Mouse (Mus musculus) heart, embryonic 13.5 days (tissue): Measurements from ENCODE around the gene Kcnj14. TPM values are rescaled to one million over a fixed set of nuclear protein-coding genes. Genes with fewer than 3 reads are reported as not detected.

Experiments
- ATAC-seq: fragments of 200-750 bp; cut with Nextera tagmentation; 2 replicates; pipeline ENCODE4 v1.8.0; 2017; ENCODE audit warnings: moderate TSS enrichment; ENCODE audit not compliant: insufficient number of reproducible peaks, low FRiP score, low TSS enrichment; ENCODE audit errors: extremely low read depth
- H3K27ac ChIP-seq: fragments of 300-500 bp; sonication (generic); replicated peaks from 2 replicates; pipeline ENCODE4 v1.5.1; 2015; ENCODE audit warnings: moderate library complexity, mild to moderate bottlenecking, inconsistent platforms
- H3K27me3 ChIP-seq: fragments of 300-500 bp; sonication (generic); replicated peaks from 2 replicates; pipeline ENCODE4 v1.6.1; 2015; ENCODE audit warnings: mild to moderate bottlenecking, inconsistent platforms
- H3K36me3 ChIP-seq: fragments of 300-500 bp; sonication (generic); 2 replicates; pipeline ENCODE4 v1.6.1; 2015; ENCODE audit warnings: mild to moderate bottlenecking, inconsistent platforms
- H3K4me1 ChIP-seq: fragments of 300-500 bp; sonication (generic); 2 replicates; pipeline ENCODE4 v1.6.1; 2015; ENCODE audit warnings: inconsistent platforms
- H3K4me2 ChIP-seq: fragments of 300-500 bp; sonication (generic); 2 replicates; pipeline ENCODE4 v1.6.1; 2015; ENCODE audit warnings: inconsistent platforms, mild to moderate bottlenecking, moderate library complexity
- H3K4me3 ChIP-seq: fragments of 300-500 bp; sonication (generic); 2 replicates; pipeline ENCODE4 v1.5.1; 2015; ENCODE audit warnings: moderate library complexity, mild to moderate bottlenecking, inconsistent platforms
- H3K9ac ChIP-seq: fragments of 300-500 bp; sonication (generic); 2 replicates; pipeline ENCODE4 v1.6.1; 2015; ENCODE audit warnings: inconsistent platforms, mild to moderate bottlenecking, moderate library complexity
- H3K9me3 ChIP-seq: fragments of 300-500 bp; sonication (generic); 2 replicates; pipeline ENCODE4 v1.6.1; 2016; ENCODE audit warnings: inconsistent platforms
- WGBS: fragments of 180-500 bp; shearing (Covaris S2); methylation state at CpG from one replicate; pipeline ENCODE4 v1.1.7; 2015; ENCODE audit warnings: mixed read lengths; 5-methylcytosine and 5-hydroxymethylcytosine counted together
- polyA plus RNA-seq: library from polyadenylated mRNA; unstranded; fragments of >200 nt; fragmentation: Nextera tagmentation; extraction: Ambion mirVana; gene quantifications from 2 replicates; pipeline ENCODE4 v1.2.1, GENCODE M21; 2015

Kcnj14 gene
- polyA plus RNA-seq, 1 experiment from 2014 or later: 0.43 TPM

- 67% methylated on average over 38 of the region's 44 CpGs for WGBS
- H3K9ac ChIP-seq: no peak overlapping the region
- H3K4me3 ChIP-seq: no peak overlapping the region
- peaks cover 28% of the 10 kb centered on the region for H3K4me1 ChIP-seq
- H3K4me2 ChIP-seq: no peak overlapping the region
- no peak for ATAC-seq
- H3K9me3 ChIP-seq: no peaks in the 10 kb centered on the region
- 0 out of 2 replicates have a peak, but pooled peaks cover 8% of the 10 kb centered on the region for H3K36me3 ChIP-seq
- peaks cover 75% of the 10 kb centered on the region for H3K27me3 ChIP-seq
- no peak overlapping the region for H3K27ac ChIP-seq
Measured at GRCm38 (mm10) chr7:45793969-45794585, 30.5 kb downstream of the Kcnj14 start.

- H3K9ac ChIP-seq: no peak overlapping the region
- no peak overlapping the region for H3K27ac ChIP-seq
- ATAC-seq: no peak
- no peak overlapping the region for H3K4me2 ChIP-seq
- H3K36me3 ChIP-seq: 0 out of 2 replicates have a peak, but pooled peaks cover 10% of the 10 kb centered on the region
- peaks cover 69% of the 10 kb centered on the region for H3K27me3 ChIP-seq
- H3K9me3 ChIP-seq: no peaks in the 10 kb centered on the region
- H3K4me3 ChIP-seq: no peak overlapping the region
- peaks cover 22% of the 10 kb centered on the region for H3K4me1 ChIP-seq
- 58% methylated on average over 24 of the region's 24 CpGs for WGBS
Measured at GRCm38 (mm10) chr7:45793240-45793639, 31.3 kb downstream of the Kcnj14 start.

GRCm38 (mm10) chr7:45791756-45792490 is 32.7 kb downstream of the Kcnj14 start:
- Histone ChIP-seq H3K4me1 (peaks cover 12% of the 10 kb centered on the region), H3K4me2 (no peak overlapping the region), H3K9me3 (no peaks in the 10 kb centered on the region), H3K27me3 (peaks cover 69% of the 10 kb centered on the region), H3K9ac (no peak overlapping the region), H3K36me3 (0 out of 2 replicates have a peak, but pooled peaks cover 10% of the 10 kb centered on the region), H3K27ac (no peak overlapping the region), H3K4me3 (no peak overlapping the region)
- 58% methylated on average over 17 of the region's 17 CpGs for WGBS
- no peak for ATAC-seq

DNA sequence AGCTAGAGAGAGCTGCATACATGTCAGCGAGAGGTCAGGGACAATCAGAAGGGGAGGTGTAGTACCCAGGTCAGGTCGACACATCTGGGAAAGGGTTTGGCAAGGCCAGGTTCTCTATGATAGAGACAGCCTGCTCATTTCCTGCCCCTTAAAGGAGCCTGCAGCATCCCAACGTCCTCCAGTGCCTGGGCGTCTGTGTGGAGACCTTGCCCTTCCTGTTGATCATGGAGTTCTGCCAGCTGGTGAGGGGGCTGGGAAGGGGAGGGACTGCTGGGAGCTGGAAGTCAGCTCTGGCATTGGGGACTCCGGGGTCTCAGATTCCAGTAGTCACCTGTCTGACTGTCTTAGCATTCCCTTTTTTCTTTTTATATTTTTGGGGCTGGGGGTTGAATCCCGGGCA is 33.9 kb downstream of the Kcnj14 start:
- H3K27ac ChIP-seq: no peak overlapping the region
- H3K9me3 ChIP-seq: no peaks in the 10 kb centered on the region
- peaks cover 69% of the 10 kb centered on the region for H3K27me3 ChIP-seq
- WGBS: 42% methylated on average over 6 of the region's 6 CpGs
- H3K9ac ChIP-seq: no peak overlapping the region
- no peak for ATAC-seq
- peaks cover 24% of the 10 kb centered on the region for H3K4me1 ChIP-seq
- H3K36me3 ChIP-seq: 0 out of 2 replicates have a peak, but pooled peaks cover 10% of the 10 kb centered on the region
- no peak overlapping the region for H3K4me2 ChIP-seq
- H3K4me3 ChIP-seq: no peak overlapping the region

- ATAC-seq: no peak
- peaks cover 67% of the 10 kb centered on the region for H3K27me3 ChIP-seq
- H3K9ac ChIP-seq: no peak overlapping the region
- H3K4me1 ChIP-seq: peaks cover 41% of the 10 kb centered on the region
- no peak overlapping the region for H3K27ac ChIP-seq
- H3K36me3 ChIP-seq: 0 out of 2 replicates have a peak, but pooled peaks cover 10% of the 10 kb centered on the region
- no peak overlapping the region for H3K4me2 ChIP-seq
- no peaks in the 10 kb centered on the region for H3K9me3 ChIP-seq
- WGBS: 71% methylated on average over 22 of the region's 22 CpGs
- H3K4me3 ChIP-seq: no peak overlapping the region
Measured at GRCm38 (mm10) chr7:45787642-45788041, 36.9 kb downstream of the Kcnj14 start.

DNA sequence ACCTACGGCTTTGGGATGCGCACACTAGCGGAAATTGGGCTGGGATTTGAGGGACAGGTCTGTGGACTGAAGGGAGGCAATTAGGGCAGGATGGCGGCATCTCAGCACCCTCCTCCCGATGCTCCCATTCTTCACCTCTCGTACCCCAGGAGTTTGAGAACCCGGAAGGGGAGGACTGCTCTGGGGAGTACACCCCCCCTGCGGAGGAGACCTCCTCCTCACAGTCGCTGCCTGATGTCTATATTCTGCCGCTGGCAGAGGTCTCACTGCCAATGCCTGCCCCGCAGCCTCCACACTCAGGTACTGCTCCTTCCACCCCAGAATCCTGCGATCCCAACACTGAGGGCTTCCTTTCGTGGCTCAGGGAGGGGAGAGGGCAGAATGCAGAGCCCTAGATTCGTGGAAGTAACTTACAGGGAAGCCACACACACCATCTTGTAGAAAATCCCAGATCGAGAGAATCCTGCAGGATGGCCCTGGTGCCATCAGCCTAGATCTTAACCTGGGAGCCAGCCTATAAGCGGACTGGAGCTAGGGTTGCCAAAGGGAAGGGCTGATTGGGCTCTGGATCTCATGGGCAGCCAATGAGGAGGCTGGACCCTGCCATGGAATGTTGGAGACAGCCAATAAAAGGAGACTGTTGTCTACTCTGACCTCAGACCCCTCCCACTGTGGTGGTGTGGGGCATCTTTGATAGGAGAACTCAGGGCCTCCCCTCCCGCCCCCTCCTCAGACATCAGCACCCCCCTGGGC is 37.7 kb downstream of the Kcnj14 start:
- Histone ChIP-seq H3K4me1 (peaks cover 41% of the 10 kb centered on the region), H3K9me3 (no peaks in the 10 kb centered on the region), H3K4me2 (peak overlapping the region; percentile 84), H3K36me3 (0 out of 2 replicates have a peak, but pooled peaks cover 10% of the 10 kb centered on the region), H3K27me3 (peaks cover 67% of the 10 kb centered on the region), H3K4me3 (peak overlapping the region; percentile 61), H3K9ac (peak overlapping the region; percentile 60), H3K27ac (no peak overlapping the region)
- WGBS: 6% methylated on average over 17 of the region's 17 CpGs
- ATAC-seq: no peak

- Histone ChIP-seq H3K9ac (peak overlapping the region; percentile 79), H3K4me1 (peaks cover 39% of the 10 kb centered on the region)
- ATAC-seq: no peak
Measured at GRCm38 (mm10) chr7:45786136-45786578, 38.4 kb downstream of the Kcnj14 start.

DNA sequence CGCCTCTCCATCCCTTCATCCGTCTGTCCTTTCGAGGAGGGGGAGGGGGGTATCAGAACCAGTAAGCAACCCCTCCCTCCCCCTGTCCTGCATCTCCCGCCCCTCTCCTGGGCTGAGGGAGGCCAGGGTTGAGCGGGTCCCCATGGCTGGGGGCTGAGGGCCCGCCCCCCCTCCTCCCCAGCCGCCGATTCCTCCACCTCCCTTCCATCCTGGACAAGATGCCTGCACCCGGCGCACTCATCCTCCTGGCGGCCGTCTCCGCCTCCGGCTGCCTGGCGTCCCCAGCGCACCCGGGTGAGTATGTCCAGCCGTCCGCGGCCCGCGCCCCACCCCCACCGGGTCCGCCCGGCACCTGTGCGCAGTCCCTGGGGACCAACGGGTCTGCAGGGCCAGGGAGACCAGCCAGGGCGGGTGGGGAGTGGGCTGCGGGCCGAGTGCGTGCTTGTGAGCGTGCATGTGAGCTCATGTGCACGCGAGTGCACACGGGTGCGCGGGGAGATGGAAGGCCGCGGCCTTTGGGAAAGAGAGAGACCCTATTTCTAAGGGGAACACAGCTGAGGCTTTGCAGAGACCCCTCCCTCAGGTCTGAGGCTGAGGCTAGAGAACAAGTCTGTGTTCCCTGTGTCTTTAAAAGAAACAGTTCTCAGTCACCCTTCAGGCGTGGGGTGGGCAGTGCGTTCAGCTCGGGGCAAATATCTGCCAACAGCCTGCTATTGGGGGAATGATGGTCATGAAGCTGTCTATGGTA is 39.0 kb downstream of the Kcnj14 start:
- Histone ChIP-seq H3K36me3 (0 out of 2 replicates have a peak, but pooled peaks cover 10% of the 10 kb centered on the region), H3K9me3 (no peaks in the 10 kb centered on the region), H3K27ac (no peak overlapping the region), H3K27me3 (peaks cover 75% of the 10 kb centered on the region), H3K4me2 (peak overlapping the region; percentile 84), H3K4me1 (peaks cover 33% of the 10 kb centered on the region), H3K4me3 (peak overlapping the region; percentile 61), H3K9ac (peak overlapping the region; percentile 79)
- WGBS: under 1% methylated on average over 37 of the region's 42 CpGs
- ATAC-seq: no peak

More at GRCm38 (mm10) chr7:45786136-45786578, 38.4 kb downstream of the Kcnj14 start:
- Histone ChIP-seq H3K27ac (no peak overlapping the region), H3K4me3 (peak overlapping the region; percentile 61), H3K4me2 (peak overlapping the region; percentile 84), H3K27me3 (peaks cover 69% of the 10 kb centered on the region), H3K36me3 (0 out of 2 replicates have a peak, but pooled peaks cover 10% of the 10 kb centered on the region), H3K9me3 (no peaks in the 10 kb centered on the region)
- 2% methylated on average over 14 of the region's 14 CpGs for WGBS

GRCm38 (mm10) chr7:45784524-45785372 is 39.8 kb downstream of the Kcnj14 start, which contains the start of gene Sult2b1:
Sult2b1 (minus strand) TSS chr7:45784669.
- WGBS: 27% methylated on average over 20 of the region's 20 CpGs
- no peak; the same call in 1 of the 2 replicates for ATAC-seq
- peaks cover 30% of the 10 kb centered on the region for H3K4me1 ChIP-seq
- H3K4me3 ChIP-seq: peak within 1 kb of the TSS; percentile 67
- peak within 1 kb of the TSS; percentile 84 for H3K4me2 ChIP-seq
- peak within 1 kb of the TSS; percentile 83 for H3K9ac ChIP-seq
- peaks cover 79% of the 10 kb centered on the region for H3K27me3 ChIP-seq
- 0 out of 2 replicates have a peak, but pooled peaks cover 5% of the 10 kb centered on the region for H3K36me3 ChIP-seq
- H3K27ac ChIP-seq: no peak within 1 kb of the TSS
- H3K9me3 ChIP-seq: no peaks in the 10 kb centered on the region
